Mouse (Mus musculus) cerebellum, adult 9-11 months (tissue): ENCODE results near the gene Aicda.
A peak's percentile ranks its signal among the peaks of the same experiment; 100 is the strongest.

Experiments
- DNase-seq: peaks from one replicate; pipeline ENCODE4 v3.0.0; 2022

Gene Aicda

DNA sequence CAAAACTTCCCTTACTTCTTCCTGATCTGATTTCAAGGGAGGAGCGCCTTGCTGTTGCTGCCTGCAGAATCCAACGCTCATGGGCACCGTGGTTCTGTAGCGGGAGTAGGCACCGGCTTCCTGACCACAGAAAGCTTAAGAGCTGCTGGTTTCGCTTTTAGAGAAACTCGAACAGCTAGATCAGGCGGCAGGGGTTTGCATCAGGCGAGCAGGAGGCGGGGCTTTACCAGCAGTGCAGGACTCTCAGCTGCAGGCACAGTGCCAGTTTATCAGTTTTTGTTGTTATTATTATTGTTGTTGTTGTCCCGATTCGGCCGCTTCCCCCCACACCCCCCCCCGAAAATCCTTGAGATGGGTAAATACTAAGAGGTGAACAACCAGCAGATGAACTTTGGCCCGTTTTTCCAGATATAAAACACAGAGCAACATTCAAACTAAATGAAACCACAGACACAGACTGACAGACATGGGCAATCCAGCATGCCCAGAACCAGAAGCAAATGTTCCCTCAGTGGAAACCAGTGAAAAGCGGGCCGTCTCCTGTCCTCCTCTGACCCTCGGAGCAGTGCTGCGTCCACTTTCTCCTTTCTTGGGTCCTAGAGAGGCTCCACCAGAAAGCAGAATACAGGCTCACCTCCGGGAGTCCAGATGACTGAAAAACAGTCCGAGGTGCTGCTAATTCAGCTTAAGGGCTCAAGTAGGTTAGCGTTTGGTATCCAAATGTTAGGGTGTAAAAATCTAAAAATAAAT, 48.8 kb downstream of the Aicda start, which contains the start of gene Apobec1:
Apobec1 (minus strand) TSS at position 203 of the 750 bp plus-strand sequence.
- peak; percentile 14 for DNase-seq

DNA sequence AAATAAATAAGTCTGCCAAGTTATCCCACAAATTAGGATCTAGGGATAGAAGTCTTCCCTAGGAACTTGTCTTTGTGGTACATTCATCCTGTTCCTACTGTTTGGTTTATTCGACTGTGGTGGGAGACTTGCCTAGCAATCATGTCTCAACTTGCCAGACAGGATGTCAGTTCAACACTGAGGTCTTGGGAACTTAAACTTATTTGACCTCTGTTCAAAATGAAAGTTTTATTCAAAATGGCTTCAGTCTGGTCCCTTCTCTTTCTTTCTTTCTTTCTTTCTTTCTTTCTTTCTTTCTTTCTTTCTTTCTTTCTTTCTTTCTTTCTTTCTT, 49.4 kb downstream of the Aicda start:
- DNase-seq, result no peak

DNA sequence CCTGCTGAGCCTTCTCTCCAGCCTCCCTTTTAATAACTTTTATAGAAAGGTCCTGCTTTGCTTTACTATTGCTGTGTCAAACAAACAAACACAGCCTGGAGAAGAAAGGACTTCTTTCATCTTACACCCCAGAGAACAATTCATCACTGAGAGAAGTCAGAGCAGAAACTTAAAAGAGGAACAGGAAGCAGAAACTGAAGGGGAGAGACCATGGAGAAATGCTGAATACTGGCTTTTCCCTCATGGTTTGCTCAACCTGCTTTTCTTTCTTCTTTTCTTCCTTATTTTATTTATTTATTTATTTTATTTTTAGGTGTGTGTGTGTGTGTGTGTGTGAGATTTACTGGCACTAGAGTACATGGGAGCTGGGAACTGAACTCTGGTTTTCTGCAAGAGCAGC, 50.7 kb downstream of the Aicda start:
- DNase-seq, result no peak

- DNase-seq, result no peak
Measured at GRCm38 (mm10) chr6:122605483-122605882, 51.9 kb downstream of the Aicda start.

DNA sequence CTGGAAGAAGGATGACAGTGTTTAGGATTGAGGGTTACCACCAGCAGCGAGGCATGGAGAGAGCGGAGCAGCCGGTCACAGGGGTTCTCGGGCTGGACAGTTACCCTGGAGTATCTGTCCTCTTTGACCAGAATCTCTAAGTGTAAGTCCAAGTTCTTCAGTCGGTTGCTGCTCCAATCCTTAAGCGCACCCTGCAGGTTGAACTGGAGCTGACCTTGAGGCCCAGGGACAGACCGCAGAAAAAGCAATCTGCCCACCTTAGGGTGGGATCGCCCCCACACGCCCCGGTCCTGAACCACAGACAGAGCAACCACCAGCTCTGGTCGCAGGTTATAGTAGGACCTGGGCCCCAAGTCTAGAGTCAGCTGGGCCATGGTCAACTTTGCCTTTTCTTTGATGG, 53.1 kb downstream of the Aicda start:
- no peak for DNase-seq

DNA sequence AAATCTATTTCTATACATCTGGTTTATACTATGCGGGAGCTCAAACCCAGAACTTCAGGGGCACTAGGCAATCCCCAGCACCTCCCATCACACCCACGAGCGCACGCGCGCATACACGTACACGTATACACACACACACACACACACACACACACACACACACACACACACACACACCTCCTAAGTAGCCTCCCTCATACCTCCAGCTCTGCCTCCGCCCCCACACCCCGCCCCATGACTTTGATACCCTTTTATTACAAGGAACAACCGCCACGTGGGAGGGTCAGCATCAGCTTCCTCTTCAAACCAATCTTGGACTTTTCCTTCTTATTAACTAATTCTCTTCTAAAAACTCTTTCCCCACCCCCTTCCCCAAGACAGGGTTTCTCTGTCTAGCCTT, 54.1 kb downstream of the Aicda start:
- DNase-seq, result no peak

DNA sequence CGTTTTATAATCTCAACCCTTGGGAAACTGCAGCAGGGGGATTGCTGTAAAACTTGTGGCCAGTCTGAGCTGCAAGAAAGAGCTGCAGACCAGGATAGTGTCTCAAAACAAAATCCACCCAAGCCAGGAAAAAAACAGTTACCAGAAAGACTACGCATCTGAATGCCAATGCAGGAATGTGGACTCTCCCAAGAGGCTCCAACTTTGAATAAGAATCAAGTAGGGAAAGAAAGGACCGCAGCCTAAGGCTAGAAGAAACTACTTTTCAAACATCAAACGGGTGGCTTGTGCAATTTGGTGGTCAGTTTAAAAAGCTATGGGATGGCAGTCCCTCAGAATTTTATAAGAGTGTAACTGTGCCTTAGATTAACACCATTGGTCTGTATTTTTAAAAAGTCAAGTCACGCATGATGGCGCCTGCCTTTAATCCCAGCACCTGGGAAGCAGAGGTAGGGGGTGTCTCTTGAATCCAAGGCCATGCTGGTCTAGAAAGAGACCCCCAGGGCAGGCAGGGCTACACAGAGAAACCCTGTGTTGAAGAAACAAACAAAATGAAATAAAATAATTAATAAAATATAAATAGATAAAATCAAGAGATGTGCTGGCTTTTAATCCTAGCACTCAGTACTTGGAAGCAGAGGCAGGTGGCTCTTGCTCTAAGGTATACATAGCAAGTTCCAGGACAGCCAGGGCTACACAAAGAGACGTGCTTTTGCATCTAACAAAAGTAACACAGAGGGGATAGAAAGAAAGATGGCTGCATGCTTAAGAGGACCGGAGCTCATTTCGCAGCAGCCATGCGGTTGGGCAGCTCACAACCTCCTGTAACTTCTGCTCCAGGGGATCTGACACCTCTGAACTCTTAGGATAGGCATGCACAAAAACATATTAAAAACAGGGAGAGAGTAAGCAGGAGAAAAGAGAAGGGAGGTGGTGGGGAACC, 55.1 kb downstream of the Aicda start:
- no peak for DNase-seq

DNA sequence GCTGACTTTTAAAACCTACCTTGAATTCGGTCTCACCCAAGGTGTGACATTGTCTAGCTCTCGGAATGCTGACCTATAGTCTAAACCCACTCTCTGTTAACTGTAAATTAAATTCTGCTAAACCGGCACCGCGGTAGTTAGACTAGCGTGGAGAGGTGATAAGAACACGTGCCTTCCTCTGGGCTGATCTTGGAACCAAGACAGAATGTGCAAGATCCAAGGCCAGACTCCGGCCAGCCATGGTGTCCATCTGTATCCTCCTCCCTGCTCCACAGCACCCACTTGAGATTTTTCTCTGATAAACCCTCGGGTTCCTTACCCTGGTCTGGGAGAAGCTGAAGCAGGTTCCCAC, 55.8 kb downstream of the Aicda start:
- no peak for DNase-seq

GRCm38 (mm10) chr6:122609771-122610170, 56.2 kb downstream of the Aicda start, which contains the start of gene Gdf3:
TSS of gene Gdf3 (minus strand) at chr6:122610087.
- DNase-seq, result no peak

GRCm38 (mm10) chr6:122612426-122612825, 58.8 kb downstream of the Aicda start:
- no peak for DNase-seq
